Mouse (Mus musculus): Measurements from ENCODE around the gene Arhgap1. TPM values are rescaled to one million over a fixed set of nuclear protein-coding genes. Genes with fewer than 3 reads are reported as not detected.
A peak's percentile ranks its signal among the peaks of the same experiment; 100 is the strongest.

Arhgap1 gene
- polyA plus RNA-seq, 1 experiment from 2014 or later, result 111 TPM

- Histone ChIP-seq H3K4me3 (replicated peaks; ENCODE audit: low read depth, low read length) (no peak overlapping the region), H3K27ac (no peak overlapping the region), H3K36me3 (ENCODE audit: insufficient read depth, low read length) (peaks cover 66% of the 10 kb centered on the region), H3K27me3 (ENCODE audit: insufficient read depth, low read length) (no peaks in the 10 kb centered on the region), H3K9me3 (replicated peaks; ENCODE audit: low read length) (no peaks in the 10 kb centered on the region), H3K4me2 (ENCODE audit: low read length) (no peak overlapping the region), H3K9ac (ENCODE audit: low read depth, low read length) (no peak overlapping the region), H3K4me1 (replicated peaks; ENCODE audit: insufficient read depth, low read length) (no peaks in the 10 kb centered on the region)
- ATAC-seq (replicated peaks; ENCODE audit: low FRiP score, low read depth) (no peak), DNase-seq (ENCODE audit: low spot score) (no peak)
- 88% methylated on average over 6 of the region's 6 CpGs for WGBS
- TF ChIP-seq CTCF (IDR thresholded peaks at IDR 0.05; ENCODE audit: low read depth), result no peak
These were observed 11.3 kb downstream of the Arhgap1 start for GRCm38 (mm10) chr2:91660981-91661380.

DNA sequence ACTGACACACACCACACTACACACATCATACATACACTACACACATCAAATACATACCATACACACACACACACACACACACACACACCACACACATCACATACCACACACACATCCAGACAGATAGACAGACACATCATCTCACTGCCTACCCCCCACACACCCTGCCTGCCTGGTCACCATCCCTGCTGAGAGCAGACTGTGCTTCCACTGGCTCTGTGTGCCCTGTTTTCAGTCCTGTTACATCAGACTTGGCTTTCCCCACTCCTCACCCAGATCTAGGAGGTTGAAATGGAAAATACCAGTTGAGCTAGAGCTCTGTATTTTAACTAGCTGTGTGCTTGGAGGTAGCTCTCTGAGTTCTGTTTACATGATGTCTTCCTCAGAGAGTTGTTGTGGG, 15.1 kb downstream of the Arhgap1 start:
- Histone ChIP-seq H3K36me3 (ENCODE audit: insufficient read depth, low read length) (peaks cover 56% of the 10 kb centered on the region), H3K4me1 (replicated peaks; ENCODE audit: insufficient read depth, low read length) (no peaks in the 10 kb centered on the region), H3K9me3 (replicated peaks; ENCODE audit: low read length) (no peaks in the 10 kb centered on the region), H3K4me3 (replicated peaks; ENCODE audit: low read depth, low read length) (no peak overlapping the region), H3K27me3 (ENCODE audit: insufficient read depth, low read length) (no peaks in the 10 kb centered on the region), H3K4me2 (ENCODE audit: low read length) (no peak overlapping the region), H3K27ac (no peak overlapping the region), H3K9ac (ENCODE audit: low read depth, low read length) (no peak overlapping the region)
- ATAC-seq (replicated peaks; ENCODE audit: low FRiP score, low read depth) (no peak), DNase-seq (ENCODE audit: low spot score) (no peak)
- no peak for TF ChIP-seq CTCF (IDR thresholded peaks at IDR 0.05; ENCODE audit: low read depth)

GRCm38 (mm10) chr2:91666386-91666910, 16.8 kb downstream of the Arhgap1 start:
- Histone ChIP-seq H3K27me3 (ENCODE audit: insufficient read depth, low read length) (no peaks in the 10 kb centered on the region), H3K9me3 (replicated peaks; ENCODE audit: low read length) (no peaks in the 10 kb centered on the region), H3K4me3 (replicated peaks; ENCODE audit: low read depth, low read length) (no peak overlapping the region), H3K4me2 (ENCODE audit: low read length) (no peak overlapping the region), H3K36me3 (ENCODE audit: insufficient read depth, low read length) (peaks cover 65% of the 10 kb centered on the region), H3K27ac (peak overlapping the region; percentile 64), H3K9ac (ENCODE audit: low read depth, low read length) (no peak overlapping the region), H3K4me1 (replicated peaks; ENCODE audit: insufficient read depth, low read length) (no peaks in the 10 kb centered on the region)
- TF ChIP-seq CTCF (IDR thresholded peaks at IDR 0.05; ENCODE audit: low read depth), result no peak
- WGBS, result 67% methylated on average over 6 of the region's 6 CpGs
- DNase-seq (ENCODE audit: low spot score), result peak; percentile 77
- ATAC-seq (replicated peaks; ENCODE audit: low FRiP score, low read depth), result no peak; the same call in 1 of the 2 replicates

DNA sequence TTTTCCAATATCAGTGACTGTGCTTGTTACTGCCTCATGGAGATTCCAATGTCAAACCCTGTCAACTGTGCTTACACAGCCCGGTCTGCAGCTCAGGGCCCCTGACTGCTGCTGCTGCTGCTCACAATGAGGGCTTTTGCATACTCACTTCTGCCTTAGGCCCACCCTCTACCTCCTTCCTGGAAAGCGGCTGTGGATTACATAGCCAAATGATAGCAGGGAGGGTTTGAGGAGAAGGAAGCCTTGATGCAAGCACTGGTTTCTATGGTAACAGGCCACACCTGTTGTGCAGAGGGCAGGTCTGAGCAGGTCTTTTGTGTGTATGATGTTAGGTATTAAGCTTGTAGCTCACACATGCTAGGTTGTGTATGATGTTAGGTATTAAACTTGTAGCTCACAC, 18.1 kb downstream of the Arhgap1 start:
- ATAC-seq (replicated peaks; ENCODE audit: low FRiP score, low read depth), result no peak

GRCm38 (mm10) chr2:91669326-91669725, 19.7 kb downstream of the Arhgap1 start:
- WGBS, result 93% methylated on average over 8 of the region's 8 CpGs
- no peak for TF ChIP-seq CTCF (IDR thresholded peaks at IDR 0.05; ENCODE audit: low read depth)
- ATAC-seq (replicated peaks; ENCODE audit: low FRiP score, low read depth) (no peak), DNase-seq (ENCODE audit: low spot score) (no peak)
- peaks cover 44% of the 10 kb centered on the region for H3K36me3 ChIP-seq (ENCODE audit: insufficient read depth, low read length)
- no peaks in the 10 kb centered on the region for H3K4me1 ChIP-seq (replicated peaks; ENCODE audit: insufficient read depth, low read length)
- H3K9me3 ChIP-seq (replicated peaks; ENCODE audit: low read length), result no peaks in the 10 kb centered on the region
- no peak overlapping the region for H3K9ac ChIP-seq (ENCODE audit: low read depth, low read length)
- no peak overlapping the region for H3K4me2 ChIP-seq (ENCODE audit: low read length)
- H3K27ac ChIP-seq, result no peak overlapping the region
- H3K27me3 ChIP-seq (ENCODE audit: insufficient read depth, low read length), result no peaks in the 10 kb centered on the region
- H3K4me3 ChIP-seq (replicated peaks; ENCODE audit: low read depth, low read length), result no peak overlapping the region

More for the DNA sequence above, 18.1 kb downstream of the Arhgap1 start:
- TF ChIP-seq CTCF (IDR thresholded peaks at IDR 0.05; ENCODE audit: low read depth), result no peak
- no peak overlapping the region for H3K9ac ChIP-seq (ENCODE audit: low read depth, low read length)
- no peaks in the 10 kb centered on the region for H3K9me3 ChIP-seq (replicated peaks; ENCODE audit: low read length)
- H3K4me1 ChIP-seq (replicated peaks; ENCODE audit: insufficient read depth, low read length), result no peaks in the 10 kb centered on the region
- no peak overlapping the region for H3K4me3 ChIP-seq (replicated peaks; ENCODE audit: low read depth, low read length)
- H3K36me3 ChIP-seq (ENCODE audit: insufficient read depth, low read length), result peaks cover 59% of the 10 kb centered on the region
- no peak overlapping the region for H3K27ac ChIP-seq
- DNase-seq (ENCODE audit: low spot score), result no peak
- H3K27me3 ChIP-seq (ENCODE audit: insufficient read depth, low read length), result no peaks in the 10 kb centered on the region
- 83% methylated on average over 2 of the region's 2 CpGs for WGBS
- no peak overlapping the region for H3K4me2 ChIP-seq (ENCODE audit: low read length)

DNA sequence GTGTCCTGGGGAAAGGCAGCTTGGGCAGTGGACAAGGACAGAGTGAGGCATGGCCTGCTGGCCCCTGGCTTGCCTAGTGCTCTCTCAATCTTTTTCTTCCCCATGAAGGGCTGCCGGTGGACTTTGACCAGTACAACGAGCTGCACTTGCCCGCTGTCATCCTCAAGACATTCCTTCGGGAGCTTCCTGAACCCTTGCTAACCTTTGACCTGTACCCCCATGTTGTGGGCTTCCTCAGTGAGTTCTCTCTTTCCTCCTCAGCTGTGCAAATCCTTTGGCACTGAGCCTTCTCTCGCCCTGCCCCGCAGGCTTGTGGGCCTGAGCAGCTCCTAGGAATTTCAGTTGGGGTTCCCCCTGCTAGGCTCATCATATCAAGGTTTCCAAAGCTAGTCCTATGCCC, 20.4 kb downstream of the Arhgap1 start:
- 80% methylated on average over 6 of the region's 6 CpGs for WGBS
- Histone ChIP-seq H3K9ac (ENCODE audit: low read depth, low read length) (no peak overlapping the region), H3K4me3 (replicated peaks; ENCODE audit: low read depth, low read length) (no peak overlapping the region), H3K4me1 (replicated peaks; ENCODE audit: insufficient read depth, low read length) (no peaks in the 10 kb centered on the region), H3K4me2 (ENCODE audit: low read length) (no peak overlapping the region), H3K27me3 (ENCODE audit: insufficient read depth, low read length) (no peaks in the 10 kb centered on the region), H3K27ac (no peak overlapping the region), H3K9me3 (replicated peaks; ENCODE audit: low read length) (no peaks in the 10 kb centered on the region), H3K36me3 (ENCODE audit: insufficient read depth, low read length) (peaks cover 42% of the 10 kb centered on the region)
- DNase-seq (ENCODE audit: low spot score) (no peak), ATAC-seq (replicated peaks; ENCODE audit: low FRiP score, low read depth) (no peak)
- TF ChIP-seq CTCF (IDR thresholded peaks at IDR 0.05; ENCODE audit: low read depth), result no peak

- ATAC-seq (replicated peaks; ENCODE audit: low FRiP score, low read depth) (no peak), DNase-seq (ENCODE audit: low spot score) (no peak)
- Histone ChIP-seq H3K36me3 (ENCODE audit: insufficient read depth, low read length) (peaks cover 56% of the 10 kb centered on the region), H3K9me3 (replicated peaks; ENCODE audit: low read length) (no peaks in the 10 kb centered on the region), H3K9ac (ENCODE audit: low read depth, low read length) (no peak overlapping the region), H3K4me1 (replicated peaks; ENCODE audit: insufficient read depth, low read length) (no peaks in the 10 kb centered on the region; the same call in 1 of the 2 replicates), H3K27ac (no peak overlapping the region), H3K4me3 (replicated peaks; ENCODE audit: low read depth, low read length) (no peak overlapping the region), H3K27me3 (ENCODE audit: insufficient read depth, low read length) (no peaks in the 10 kb centered on the region), H3K4me2 (ENCODE audit: low read length) (no peak overlapping the region)
- 93% methylated on average over 2 of the region's 2 CpGs for WGBS
- no peak for TF ChIP-seq CTCF (IDR thresholded peaks at IDR 0.05; ENCODE audit: low read depth)
These were observed 23.9 kb downstream of the Arhgap1 start for GRCm38 (mm10) chr2:91673587-91673986.
